Mouse (Mus musculus): Measurements from ENCODE around the gene C1qtnf2. TPM values are rescaled to one million over a fixed set of nuclear protein-coding genes. Genes with fewer than 3 reads are reported as not detected.

The C1qtnf2 gene
- not detected for total RNA-seq (2023)

GRCm38 (mm10) chr11:43474225-43474774 lies at the start of gene C1qtnf2:
C1qtnf2 (plus strand) TSS chr11:43474276.

GRCm38 (mm10) chr11:43425824-43426413 lies 48.2 kb upstream of the C1qtnf2 start, which contains the start of gene Pttg1:
Pttg1 (minus strand) TSS chr11:43426251.

DNA sequence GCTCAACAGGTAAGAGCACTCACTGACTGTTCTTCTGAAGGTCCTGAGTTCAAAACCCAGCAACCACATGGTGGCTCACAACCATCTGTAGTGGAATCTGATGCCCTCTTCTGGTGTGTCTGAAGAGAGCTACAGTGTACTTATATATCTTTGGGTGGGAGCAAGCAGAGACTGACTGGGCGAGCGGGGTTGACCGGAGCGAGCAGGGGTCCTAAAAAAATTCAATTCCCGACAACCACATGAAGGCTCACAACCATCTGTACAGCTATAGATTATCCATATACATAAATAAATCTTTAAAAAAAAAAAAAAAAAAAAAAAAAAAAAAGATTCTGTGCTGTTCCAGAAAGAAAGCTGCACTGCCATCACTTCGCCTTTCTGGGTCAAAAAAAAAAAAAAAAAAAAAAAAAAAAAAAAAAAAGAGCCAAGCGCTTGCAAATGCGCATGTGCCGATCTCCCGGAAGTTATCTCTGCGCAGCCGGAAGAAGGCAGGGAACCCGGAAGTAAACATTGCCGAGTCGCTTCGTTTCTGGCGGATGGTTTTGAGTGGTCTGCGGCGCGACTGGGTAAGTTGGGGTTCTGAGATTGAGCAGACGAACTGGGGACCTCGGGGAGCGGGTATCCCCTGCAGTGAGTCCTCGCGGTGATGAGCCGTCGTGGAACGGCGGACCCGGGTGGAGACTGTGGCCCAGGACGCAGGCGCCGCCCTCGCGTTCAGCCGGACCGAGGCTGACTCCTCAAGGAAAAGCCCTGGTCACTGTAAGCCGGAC lies 40.6 kb upstream of the C1qtnf2 start, which contains the start of gene Slu7:
Slu7 (plus strand) TSS at position 491 of the 770 bp plus-strand sequence.

DNA sequence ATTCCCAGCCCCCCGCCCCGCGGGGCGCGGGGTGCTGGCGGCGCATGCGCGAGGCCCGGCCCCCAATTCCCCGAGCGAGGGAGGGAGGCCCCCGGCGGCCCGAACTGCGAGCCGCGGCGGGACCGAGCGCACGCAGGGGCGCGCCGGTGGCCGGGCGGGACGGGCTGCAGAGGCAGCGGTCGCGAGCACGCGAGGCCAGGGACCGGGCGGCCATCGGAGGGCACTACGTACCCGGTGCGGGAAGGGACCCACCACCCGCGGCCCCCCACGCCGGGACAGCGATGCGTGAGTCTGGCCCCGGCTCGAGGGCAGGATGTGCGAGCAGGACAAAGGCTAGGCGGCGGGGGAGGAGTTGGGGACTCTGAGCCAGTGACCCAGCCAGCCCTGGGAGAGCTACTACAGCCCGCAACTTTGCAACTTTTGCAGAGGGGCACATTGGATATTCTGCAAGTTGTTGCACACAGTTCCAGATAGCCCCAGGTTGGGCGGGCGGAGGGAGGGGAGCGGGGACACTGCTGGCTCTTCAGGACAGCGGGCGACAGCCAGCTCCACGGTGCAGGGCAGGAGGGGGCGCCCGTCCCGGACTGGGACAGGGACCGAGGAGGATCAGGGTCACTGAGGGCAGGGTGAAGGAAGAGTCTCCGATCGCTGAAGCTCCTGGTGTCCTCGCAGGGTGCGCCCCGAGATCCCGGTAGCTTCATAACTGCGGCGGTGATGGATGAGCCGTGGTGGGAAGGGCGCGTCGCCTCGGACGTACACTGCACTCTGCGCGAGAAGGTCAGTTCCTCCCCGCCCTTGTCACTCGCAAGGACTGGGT lies 54.8 kb downstream of the C1qtnf2 start, which contains the start of gene Ccnjl:
Ccnjl (plus strand) TSS at position 102 of the 817 bp plus-strand sequence.

Other genes starting within 250 kb of the C1qtnf2 start
- 10 to 100 TPM; 45.2 to 54.0 TPM for gene Pttg1, start 48.0 kb upstream of the C1qtnf2 start, total RNA-seq (2023)
- gene Slu7, start 40.5 kb upstream of the C1qtnf2 start, total RNA-seq (2023), result 10 to 100 TPM; 64.8 to 84.1 TPM
- not detected for gene Ccnjl, start 54.5 kb downstream of the C1qtnf2 start, total RNA-seq (2023)
- not detected for gene 4933415A04Rik, start 112.8 kb downstream of the C1qtnf2 start, total RNA-seq (2023)
- not detected for gene Fabp6, start 127.3 kb downstream of the C1qtnf2 start, total RNA-seq (2023)
- gene Pwwp2a, start 207.7 kb downstream of the C1qtnf2 start, total RNA-seq (2023), result 10 to 100 TPM; 29.7 to 37.0 TPM